Mouse (Mus musculus): ENCODE measurements around the gene Npc2. TPM values are rescaled to one million over a fixed set of nuclear protein-coding genes. Genes with fewer than 3 reads are reported as not detected.

Npc2 gene
- 50.2 and 59.0 TPM in 2 replicates for polyA plus RNA-seq (2014; fragmentation: Nextera tagmentation; extraction: Ambion mirVana)

DNA sequence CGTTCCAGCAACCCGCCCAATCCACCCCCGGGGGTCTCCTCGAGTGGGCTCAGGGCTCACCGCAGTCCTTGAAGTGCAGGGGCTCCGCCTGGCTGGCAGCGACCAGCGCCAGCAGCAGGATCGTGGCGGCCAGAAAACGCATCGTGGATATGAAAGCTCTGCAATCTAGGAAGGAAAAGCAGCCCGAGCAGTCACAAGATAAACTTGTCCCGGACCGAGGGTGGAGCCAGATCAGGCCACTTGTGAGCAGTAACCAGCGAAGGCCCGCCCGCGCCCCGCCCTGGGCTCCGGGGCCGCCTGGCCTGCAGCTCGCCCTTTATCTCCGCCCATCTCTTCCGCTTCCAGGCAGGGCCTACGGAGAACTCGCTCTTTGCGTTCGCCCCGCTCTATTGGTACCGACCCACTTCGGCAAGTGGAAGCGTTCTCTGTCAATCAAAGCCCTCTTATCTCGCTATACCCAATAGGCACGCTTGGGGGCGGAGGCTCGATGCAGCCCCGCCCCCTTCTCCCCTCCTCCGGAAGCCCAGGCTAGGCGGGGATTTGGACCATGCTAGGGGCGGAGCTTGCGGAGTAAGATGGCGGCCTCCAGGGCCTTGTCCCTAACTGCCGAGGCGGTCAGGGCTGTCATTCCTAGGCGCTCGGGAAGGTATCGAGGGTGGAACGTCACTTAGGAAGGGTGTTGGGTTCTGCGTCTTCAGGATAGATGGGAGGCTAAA, at the start of gene Npc2, which contains the start of gene Isca2:
Gene Npc2 (minus strand): TSS at position 427 of the 716 bp plus-strand sequence.
Gene Isca2 (plus strand): TSS at position 526 of the 716 bp plus-strand sequence.
- H3K4me3 ChIP-seq (ENCODE audit: low read length): peak within 1 kb of the TSS; percentile 74
- H3K4me1 ChIP-seq (ENCODE audit: control insufficient read depth, insufficient read depth, low read length): peaks cover 19% of the 10 kb centered on the region
- H3K9me3 ChIP-seq (ENCODE audit: control insufficient read depth, low read length): no peaks in the 10 kb centered on the region
- peak within 1 kb of the TSS; percentile 79 for H3K4me2 ChIP-seq (replicated peaks; ENCODE audit: low read depth, low read length)
- peak within 1 kb of the TSS; percentile 78 for H3K9ac ChIP-seq (ENCODE audit: low read depth, low read length)
- peak within 1 kb of the TSS; percentile 85 for H3K27ac ChIP-seq (ENCODE audit: low read depth, low read length)
- ATAC-seq (ENCODE audit: low FRiP score, low TSS enrichment): peak; percentile 99
- no peaks in the 10 kb centered on the region for H3K27me3 ChIP-seq (ENCODE audit: control insufficient read depth, insufficient read depth, low read length)
- peaks cover 2% of the 10 kb centered on the region; the same call in 1 of the 2 replicates for H3K36me3 ChIP-seq (ENCODE audit: control insufficient read depth, insufficient read depth, low read length)
- WGBS: under 1% methylated on average over 50 of the region's 50 CpGs

GRCm38 (mm10) chr12:84819236-84820168, 46.5 kb upstream of the Npc2 start:
- H3K36me3 ChIP-seq (ENCODE audit: control insufficient read depth, insufficient read depth, low read length): no peaks in the 10 kb centered on the region
- no peak overlapping the region for H3K4me3 ChIP-seq (ENCODE audit: low read length)
- ATAC-seq (ENCODE audit: low FRiP score, low TSS enrichment): no peak
- no peaks in the 10 kb centered on the region for H3K9me3 ChIP-seq (ENCODE audit: control insufficient read depth, low read length)
- H3K27ac ChIP-seq (ENCODE audit: low read depth, low read length): no peak overlapping the region
- no peak overlapping the region for H3K4me2 ChIP-seq (replicated peaks; ENCODE audit: low read depth, low read length)
- 87% methylated on average over 13 of the region's 13 CpGs for WGBS
- H3K4me1 ChIP-seq (ENCODE audit: control insufficient read depth, insufficient read depth, low read length): no peaks in the 10 kb centered on the region
- no peak overlapping the region for H3K9ac ChIP-seq (ENCODE audit: low read depth, low read length)
- no peaks in the 10 kb centered on the region for H3K27me3 ChIP-seq (ENCODE audit: control insufficient read depth, insufficient read depth, low read length)

- no peak overlapping the region for H3K9ac ChIP-seq (ENCODE audit: low read depth, low read length)
- H3K4me1 ChIP-seq (ENCODE audit: control insufficient read depth, insufficient read depth, low read length): no peaks in the 10 kb centered on the region
- no peak for ATAC-seq (ENCODE audit: low FRiP score, low TSS enrichment)
- no peaks in the 10 kb centered on the region for H3K9me3 ChIP-seq (ENCODE audit: control insufficient read depth, low read length)
- WGBS: 68% methylated on average over 4 of the region's 4 CpGs
- no peak overlapping the region for H3K4me3 ChIP-seq (ENCODE audit: low read length)
- no peak overlapping the region for H3K4me2 ChIP-seq (replicated peaks; ENCODE audit: low read depth, low read length)
- no peak overlapping the region for H3K27ac ChIP-seq (ENCODE audit: low read depth, low read length)
- H3K36me3 ChIP-seq (ENCODE audit: control insufficient read depth, insufficient read depth, low read length): no peaks in the 10 kb centered on the region
- H3K27me3 ChIP-seq (ENCODE audit: control insufficient read depth, insufficient read depth, low read length): no peaks in the 10 kb centered on the region
These were observed 45.5 kb upstream of the Npc2 start for GRCm38 (mm10) chr12:84818496-84818895.

DNA sequence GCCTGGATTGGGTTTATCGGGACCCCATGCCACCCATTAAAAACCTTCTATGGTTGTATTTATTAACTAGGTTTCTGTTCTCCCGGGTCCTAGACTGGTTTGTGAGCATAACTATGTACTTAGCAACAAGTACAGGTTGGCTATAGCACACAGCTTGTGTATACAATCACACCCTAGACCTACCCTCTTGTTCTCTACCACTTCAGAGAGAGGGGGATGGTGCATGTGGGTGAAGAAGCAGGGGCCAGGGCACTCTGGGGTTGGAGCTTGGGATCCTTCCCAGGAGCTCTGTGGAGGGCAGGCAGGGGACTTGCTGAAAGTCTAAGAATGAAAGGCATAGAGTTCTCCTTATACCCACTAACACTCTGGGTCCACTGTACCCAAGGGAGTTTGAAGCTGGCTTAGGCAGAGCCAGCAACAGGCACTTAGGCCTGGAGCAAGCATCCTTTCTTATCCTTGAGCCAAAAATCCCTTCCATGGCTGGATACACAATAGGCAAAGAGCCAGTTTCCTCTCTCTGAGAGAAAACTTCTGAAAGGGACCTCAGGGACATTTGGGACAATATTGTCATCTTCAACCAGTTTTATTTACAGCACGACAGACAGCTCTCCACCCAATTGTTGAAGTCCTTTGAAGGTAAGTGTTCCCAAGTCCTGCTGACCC, 41.8 kb upstream of the Npc2 start:
- Histone ChIP-seq H3K27ac (ENCODE audit: low read depth, low read length) (no peak overlapping the region), H3K4me3 (ENCODE audit: low read length) (no peak overlapping the region), H3K4me2 (replicated peaks; ENCODE audit: low read depth, low read length) (no peak overlapping the region), H3K36me3 (ENCODE audit: control insufficient read depth, insufficient read depth, low read length) (no peaks in the 10 kb centered on the region), H3K4me1 (ENCODE audit: control insufficient read depth, insufficient read depth, low read length) (no peaks in the 10 kb centered on the region), H3K9ac (ENCODE audit: low read depth, low read length) (no peak overlapping the region), H3K9me3 (ENCODE audit: control insufficient read depth, low read length) (no peaks in the 10 kb centered on the region), H3K27me3 (ENCODE audit: control insufficient read depth, insufficient read depth, low read length) (no peaks in the 10 kb centered on the region)
- 78% methylated on average over 3 of the region's 3 CpGs for WGBS
- ATAC-seq (ENCODE audit: low FRiP score, low TSS enrichment): no peak

DNA sequence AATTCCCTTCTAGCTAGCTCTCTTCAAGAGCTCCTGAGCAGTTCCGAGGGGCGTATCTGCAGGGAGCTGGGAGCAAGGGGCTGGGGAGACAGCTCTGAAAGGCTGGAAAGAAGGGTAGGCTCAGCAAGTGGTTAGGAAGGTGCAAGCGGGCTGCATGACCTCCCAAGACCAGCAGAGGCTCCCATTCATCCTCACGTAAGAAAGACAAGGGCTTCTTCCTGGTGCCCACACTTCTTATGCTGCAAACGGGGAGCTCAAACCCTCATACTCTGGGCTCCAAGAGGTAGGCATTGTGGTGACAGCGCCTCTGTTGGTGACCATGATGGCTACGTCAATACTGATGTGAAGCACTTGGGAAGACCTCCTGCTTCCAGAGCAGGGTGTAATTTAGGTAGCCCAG, 40.8 kb upstream of the Npc2 start:
- Histone ChIP-seq H3K4me2 (replicated peaks; ENCODE audit: low read depth, low read length) (no peak overlapping the region), H3K9ac (ENCODE audit: low read depth, low read length) (no peak overlapping the region), H3K4me3 (ENCODE audit: low read length) (no peak overlapping the region), H3K4me1 (ENCODE audit: control insufficient read depth, insufficient read depth, low read length) (no peaks in the 10 kb centered on the region), H3K27me3 (ENCODE audit: control insufficient read depth, insufficient read depth, low read length) (no peaks in the 10 kb centered on the region), H3K36me3 (ENCODE audit: control insufficient read depth, insufficient read depth, low read length) (no peaks in the 10 kb centered on the region), H3K27ac (ENCODE audit: low read depth, low read length) (no peak overlapping the region), H3K9me3 (ENCODE audit: control insufficient read depth, low read length) (no peaks in the 10 kb centered on the region)
- no peak for ATAC-seq (ENCODE audit: low FRiP score, low TSS enrichment)
- 53% methylated on average over 7 of the region's 7 CpGs for WGBS

GRCm38 (mm10) chr12:84812004-84812403, 39.1 kb upstream of the Npc2 start:
- Histone ChIP-seq H3K9ac (ENCODE audit: low read depth, low read length) (no peak overlapping the region), H3K27ac (ENCODE audit: low read depth, low read length) (no peak overlapping the region), H3K4me1 (ENCODE audit: control insufficient read depth, insufficient read depth, low read length) (0 out of 2 replicates have a peak, but pooled peaks cover 3% of the 10 kb centered on the region), H3K36me3 (ENCODE audit: control insufficient read depth, insufficient read depth, low read length) (no peaks in the 10 kb centered on the region), H3K4me2 (replicated peaks; ENCODE audit: low read depth, low read length) (no peak overlapping the region), H3K27me3 (ENCODE audit: control insufficient read depth, insufficient read depth, low read length) (no peaks in the 10 kb centered on the region), H3K9me3 (ENCODE audit: control insufficient read depth, low read length) (no peaks in the 10 kb centered on the region), H3K4me3 (ENCODE audit: low read length) (no peak overlapping the region)
- WGBS: 50% methylated on average over 3 of the region's 3 CpGs
- no peak for ATAC-seq (ENCODE audit: low FRiP score, low TSS enrichment)

GRCm38 (mm10) chr12:84811510-84811909, 38.6 kb upstream of the Npc2 start:
- no peak for ATAC-seq (ENCODE audit: low FRiP score, low TSS enrichment)
- Histone ChIP-seq H3K4me3 (ENCODE audit: low read length) (no peak overlapping the region), H3K4me2 (replicated peaks; ENCODE audit: low read depth, low read length) (no peak overlapping the region), H3K9me3 (ENCODE audit: control insufficient read depth, low read length) (no peaks in the 10 kb centered on the region), H3K4me1 (ENCODE audit: control insufficient read depth, insufficient read depth, low read length) (peaks cover 7% of the 10 kb centered on the region; the same call in 1 of the 2 replicates), H3K9ac (ENCODE audit: low read depth, low read length) (no peak overlapping the region), H3K27ac (ENCODE audit: low read depth, low read length) (no peak overlapping the region), H3K27me3 (ENCODE audit: control insufficient read depth, insufficient read depth, low read length) (no peaks in the 10 kb centered on the region), H3K36me3 (ENCODE audit: control insufficient read depth, insufficient read depth, low read length) (no peaks in the 10 kb centered on the region)
- WGBS: 52% methylated on average over 4 of the region's 4 CpGs

GRCm38 (mm10) chr12:84810810-84811209, 37.9 kb upstream of the Npc2 start:
- peaks cover 13% of the 10 kb centered on the region; the same call in 1 of the 2 replicates for H3K4me1 ChIP-seq (ENCODE audit: control insufficient read depth, insufficient read depth, low read length)
- no peak overlapping the region for H3K27ac ChIP-seq (ENCODE audit: low read depth, low read length)

More at GRCm38 (mm10) chr12:84810810-84811209, 37.9 kb upstream of the Npc2 start:
- H3K36me3 ChIP-seq (ENCODE audit: control insufficient read depth, insufficient read depth, low read length): no peaks in the 10 kb centered on the region
- no peak overlapping the region for H3K9ac ChIP-seq (ENCODE audit: low read depth, low read length)
- H3K4me3 ChIP-seq (ENCODE audit: low read length): no peak overlapping the region
- no peak overlapping the region for H3K4me2 ChIP-seq (replicated peaks; ENCODE audit: low read depth, low read length)
- no peaks in the 10 kb centered on the region for H3K9me3 ChIP-seq (ENCODE audit: control insufficient read depth, low read length)
- 67% methylated on average over 1 of the region's 1 CpGs for WGBS
- no peaks in the 10 kb centered on the region for H3K27me3 ChIP-seq (ENCODE audit: control insufficient read depth, insufficient read depth, low read length)
- ATAC-seq (ENCODE audit: low FRiP score, low TSS enrichment): no peak
